Mouse (Mus musculus): ENCODE data around the gene Gria1. TPM values are rescaled to one million over a fixed set of nuclear protein-coding genes. Genes with fewer than 3 reads are reported as not detected.

Gria1 gene
- polyA plus RNA-seq (2014; fragmentation: Nextera tagmentation; extraction: Ambion mirVana) = 2.5 and 3.7 TPM in 2 replicates

DNA sequence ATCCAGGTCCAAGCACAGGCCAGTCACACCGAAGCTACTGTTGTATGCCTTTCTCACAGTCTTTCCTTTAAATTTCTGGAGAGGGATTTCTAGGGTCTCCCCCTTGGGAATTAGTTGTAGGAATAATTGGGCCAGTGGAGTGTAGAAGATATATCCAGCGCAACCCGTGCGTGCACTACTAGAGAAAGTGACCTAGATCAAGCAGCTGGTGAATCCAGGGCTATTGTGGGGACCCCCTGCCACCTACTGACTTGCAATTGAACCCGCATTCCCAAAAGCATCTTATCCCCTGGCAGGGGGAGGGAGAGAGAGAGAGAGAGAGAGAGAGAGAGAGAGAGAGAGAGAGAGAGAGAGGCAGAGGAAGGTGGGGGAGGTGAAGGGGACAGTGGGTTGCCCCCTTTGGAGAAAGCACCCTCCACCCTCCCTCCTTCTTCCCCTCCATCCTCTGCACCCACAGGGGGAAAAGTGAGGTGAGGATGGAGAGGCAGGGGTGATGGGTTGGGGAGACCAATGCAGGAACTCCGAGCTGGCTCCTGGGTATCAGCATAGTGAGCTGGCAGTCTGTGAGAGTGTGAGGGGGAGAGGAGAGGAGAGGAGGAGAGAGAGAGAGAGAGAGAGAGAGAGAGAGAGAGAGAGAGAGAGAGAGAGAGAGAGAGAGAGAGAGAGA, at the start of gene Gria1:
Gria1 (plus strand) TSS at position 364 of the 667 bp plus-strand sequence.
- Histone ChIP-seq H3K4me1 (ENCODE audit: control insufficient read depth, insufficient read depth, low read length) (peaks cover 3% of the 10 kb centered on the region; the same call in 1 of the 2 replicates), H3K4me3 (ENCODE audit: low read depth, low read length) (peak within 1 kb of the TSS; percentile 31), H3K27ac (replicated peaks; ENCODE audit: low read depth, low read length) (no peak within 1 kb of the TSS), H3K9me3 (ENCODE audit: control insufficient read depth, low read length) (no peaks in the 10 kb centered on the region), H3K36me3 (ENCODE audit: control insufficient read depth, insufficient read depth, low read length) (no peaks in the 10 kb centered on the region), H3K9ac (ENCODE audit: low read depth, low read length) (peak within 1 kb of the TSS; percentile 34; the same call in 1 of the 2 replicates), H3K4me2 (ENCODE audit: low read depth, low read length) (peak within 1 kb of the TSS; percentile 50), H3K27me3 (replicated peaks; ENCODE audit: control insufficient read depth, insufficient read depth, low read length) (peaks cover 10% of the 10 kb centered on the region; the same call in 1 of the 2 replicates)
- 30% methylated on average over 6 of the region's 6 CpGs for WGBS
- ATAC-seq (ENCODE audit: low read depth) (no peak), DNase-seq (ENCODE audit: low spot score) (no peak)

DNA sequence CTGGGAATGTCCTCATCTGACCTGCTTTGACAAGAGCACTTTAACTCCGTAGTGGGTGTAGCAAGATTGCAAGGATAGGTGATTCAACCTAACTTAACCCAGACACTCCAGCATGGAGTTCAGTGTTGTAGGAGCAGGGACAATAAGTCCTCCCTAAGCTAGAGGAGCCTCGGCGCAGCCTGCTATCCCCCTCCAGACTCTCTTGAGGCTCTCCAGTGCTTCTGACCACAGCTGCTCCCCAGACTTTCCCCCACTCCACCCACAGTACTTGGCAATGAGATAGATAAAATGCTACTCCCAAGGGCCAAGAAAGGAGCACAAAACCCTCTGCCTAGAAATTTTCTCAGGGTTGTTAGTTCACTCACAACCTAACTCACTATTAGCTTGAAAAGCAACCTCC, 49.4 kb upstream of the Gria1 start:
- H3K4me1 ChIP-seq (ENCODE audit: control insufficient read depth, insufficient read depth, low read length) = no peaks in the 10 kb centered on the region
- H3K27ac ChIP-seq (replicated peaks; ENCODE audit: low read depth, low read length) = no peak overlapping the region
- H3K36me3 ChIP-seq (ENCODE audit: control insufficient read depth, insufficient read depth, low read length) = no peaks in the 10 kb centered on the region
- H3K27me3 ChIP-seq (replicated peaks; ENCODE audit: control insufficient read depth, insufficient read depth, low read length) = no peaks in the 10 kb centered on the region
- DNase-seq (ENCODE audit: low spot score) = no peak
- H3K9ac ChIP-seq (ENCODE audit: low read depth, low read length) = no peak overlapping the region
- H3K4me2 ChIP-seq (ENCODE audit: low read depth, low read length) = no peak overlapping the region
- WGBS = 78% methylated on average over 3 of the region's 3 CpGs
- no peaks in the 10 kb centered on the region for H3K9me3 ChIP-seq (ENCODE audit: control insufficient read depth, low read length)
- no peak overlapping the region for H3K4me3 ChIP-seq (ENCODE audit: low read depth, low read length)
- no peak for ATAC-seq (ENCODE audit: low read depth)

DNA sequence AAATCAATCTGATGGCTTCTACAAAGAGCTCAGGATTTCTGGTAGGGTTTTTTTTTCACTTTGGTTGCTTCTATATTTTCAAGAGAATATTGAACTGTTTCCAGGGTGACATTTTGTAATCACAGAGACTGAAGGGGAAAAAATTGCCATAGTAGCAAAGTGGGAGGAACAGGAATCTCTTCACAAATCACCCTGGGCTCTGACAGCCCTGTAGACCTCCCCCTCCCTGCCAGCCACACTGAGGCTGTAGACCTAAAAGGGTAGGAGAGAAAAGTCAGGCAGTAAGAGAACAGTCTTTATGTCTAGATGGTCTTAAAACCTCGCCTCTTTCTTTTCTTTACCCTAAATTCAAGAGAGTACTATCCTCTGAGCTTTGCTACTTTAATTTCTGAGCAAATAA, 38.4 kb upstream of the Gria1 start:
- Histone ChIP-seq H3K27me3 (replicated peaks; ENCODE audit: control insufficient read depth, insufficient read depth, low read length) (no peaks in the 10 kb centered on the region), H3K36me3 (ENCODE audit: control insufficient read depth, insufficient read depth, low read length) (no peaks in the 10 kb centered on the region), H3K4me1 (ENCODE audit: control insufficient read depth, insufficient read depth, low read length) (no peaks in the 10 kb centered on the region), H3K9ac (ENCODE audit: low read depth, low read length) (no peak overlapping the region), H3K9me3 (ENCODE audit: control insufficient read depth, low read length) (no peaks in the 10 kb centered on the region), H3K4me3 (ENCODE audit: low read depth, low read length) (no peak overlapping the region), H3K27ac (replicated peaks; ENCODE audit: low read depth, low read length) (no peak overlapping the region), H3K4me2 (ENCODE audit: low read depth, low read length) (no peak overlapping the region)
- DNase-seq (ENCODE audit: low spot score) = no peak
- WGBS = 68% methylated on average over 1 of the region's 1 CpGs
- no peak for ATAC-seq (ENCODE audit: low read depth)

DNA sequence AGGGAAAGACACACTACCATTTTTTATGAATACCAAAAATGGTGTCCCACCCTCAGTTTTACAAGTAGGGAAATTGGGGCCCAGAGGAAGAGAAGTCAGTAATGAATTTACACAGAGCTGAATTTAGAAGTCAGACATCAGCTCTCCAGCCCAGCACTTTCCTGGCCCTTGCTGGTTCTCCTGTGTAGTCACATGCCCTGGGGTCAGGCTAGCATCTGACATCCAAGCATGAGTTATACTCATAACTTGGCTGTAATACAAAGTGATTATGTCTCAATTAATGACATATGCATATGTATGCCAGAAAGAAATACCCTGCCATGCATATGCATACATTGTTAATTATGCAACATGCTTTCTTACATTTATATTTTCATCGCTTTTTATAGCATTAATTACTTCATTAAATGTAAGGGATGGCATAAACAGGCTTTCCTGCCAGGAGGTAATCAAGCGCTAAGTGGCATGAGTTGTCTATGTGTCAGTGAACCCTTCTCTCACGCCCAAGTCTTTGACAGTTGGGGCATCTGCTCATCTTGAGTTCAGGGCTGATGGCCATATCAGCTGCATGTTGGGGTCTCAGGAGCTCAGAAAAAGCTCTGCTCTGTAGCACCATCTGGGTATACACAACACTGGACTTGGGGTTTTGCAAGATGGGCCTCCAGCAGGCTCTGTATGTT, 26.7 kb upstream of the Gria1 start:
- Histone ChIP-seq H3K9ac (ENCODE audit: low read depth, low read length) (no peak overlapping the region), H3K4me1 (ENCODE audit: control insufficient read depth, insufficient read depth, low read length) (no peaks in the 10 kb centered on the region), H3K4me2 (ENCODE audit: low read depth, low read length) (no peak overlapping the region), H3K36me3 (ENCODE audit: control insufficient read depth, insufficient read depth, low read length) (no peaks in the 10 kb centered on the region), H3K9me3 (ENCODE audit: control insufficient read depth, low read length) (no peaks in the 10 kb centered on the region), H3K27me3 (replicated peaks; ENCODE audit: control insufficient read depth, insufficient read depth, low read length) (no peaks in the 10 kb centered on the region), H3K4me3 (ENCODE audit: low read depth, low read length) (no peak overlapping the region), H3K27ac (replicated peaks; ENCODE audit: low read depth, low read length) (no peak overlapping the region)
- DNase-seq (ENCODE audit: low spot score) = no peak
- no peak for ATAC-seq (ENCODE audit: low read depth)
- 89% methylated on average over 3 of the region's 3 CpGs for WGBS

DNA sequence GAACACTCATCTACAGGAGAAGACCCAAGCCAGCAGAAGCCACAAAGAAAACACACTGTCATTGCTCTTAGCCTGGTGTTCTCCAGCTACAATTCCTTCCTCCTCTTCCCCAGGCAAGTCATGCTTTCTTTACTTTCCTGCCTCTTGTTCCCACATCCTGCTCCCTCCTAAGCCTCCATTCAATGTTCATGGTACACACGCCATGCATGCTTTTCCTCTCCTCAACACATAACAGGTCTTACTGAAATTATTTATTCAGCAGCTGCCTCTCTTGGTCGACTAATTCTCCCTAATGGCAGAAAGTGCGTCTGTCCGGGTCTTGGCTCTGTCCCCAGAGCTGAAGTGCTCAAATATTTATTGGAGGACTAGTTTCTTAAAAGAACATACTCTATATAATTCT, 25.7 kb upstream of the Gria1 start:
- 54% methylated on average over 4 of the region's 4 CpGs for WGBS
- no peak overlapping the region for H3K4me2 ChIP-seq (ENCODE audit: low read depth, low read length)
- H3K9ac ChIP-seq (ENCODE audit: low read depth, low read length) = no peak overlapping the region
- ATAC-seq (ENCODE audit: low read depth) = no peak
- H3K36me3 ChIP-seq (ENCODE audit: control insufficient read depth, insufficient read depth, low read length) = no peaks in the 10 kb centered on the region
- no peaks in the 10 kb centered on the region for H3K4me1 ChIP-seq (ENCODE audit: control insufficient read depth, insufficient read depth, low read length)
- no peak for DNase-seq (ENCODE audit: low spot score)
- no peak overlapping the region for H3K4me3 ChIP-seq (ENCODE audit: low read depth, low read length)
- H3K27me3 ChIP-seq (replicated peaks; ENCODE audit: control insufficient read depth, insufficient read depth, low read length) = no peaks in the 10 kb centered on the region
- H3K27ac ChIP-seq (replicated peaks; ENCODE audit: low read depth, low read length) = no peak overlapping the region
- no peaks in the 10 kb centered on the region for H3K9me3 ChIP-seq (ENCODE audit: control insufficient read depth, low read length)

DNA sequence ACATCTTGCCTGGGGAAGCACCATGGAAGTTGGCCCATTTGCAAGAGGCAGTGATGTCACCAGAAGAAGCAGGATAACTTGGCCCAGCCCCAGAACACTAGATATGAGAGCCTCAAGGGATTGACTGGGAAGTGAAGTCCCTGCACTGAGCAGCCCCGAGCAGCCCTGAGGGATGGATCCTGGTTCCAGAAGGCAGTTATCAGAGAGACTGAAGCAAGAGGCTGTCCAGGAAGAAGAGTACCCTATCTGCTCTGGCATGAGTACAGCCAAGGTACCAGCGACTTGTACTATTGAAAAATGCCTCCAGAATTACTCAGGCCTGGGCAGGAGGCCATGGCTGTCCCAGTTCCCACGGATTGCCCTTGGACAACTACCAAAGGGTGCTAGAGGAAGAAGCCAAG, 11.6 kb upstream of the Gria1 start:
- Histone ChIP-seq H3K9ac (ENCODE audit: low read depth, low read length) (no peak overlapping the region), H3K4me3 (ENCODE audit: low read depth, low read length) (no peak overlapping the region), H3K4me1 (ENCODE audit: control insufficient read depth, insufficient read depth, low read length) (no peaks in the 10 kb centered on the region), H3K27ac (replicated peaks; ENCODE audit: low read depth, low read length) (no peak overlapping the region), H3K27me3 (replicated peaks; ENCODE audit: control insufficient read depth, insufficient read depth, low read length) (no peaks in the 10 kb centered on the region), H3K36me3 (ENCODE audit: control insufficient read depth, insufficient read depth, low read length) (no peaks in the 10 kb centered on the region), H3K9me3 (ENCODE audit: control insufficient read depth, low read length) (no peaks in the 10 kb centered on the region), H3K4me2 (ENCODE audit: low read depth, low read length) (no peak overlapping the region)
- ATAC-seq (ENCODE audit: low read depth) = no peak
- 76% methylated on average over 3 of the region's 3 CpGs for WGBS
- no peak for DNase-seq (ENCODE audit: low spot score)

DNA sequence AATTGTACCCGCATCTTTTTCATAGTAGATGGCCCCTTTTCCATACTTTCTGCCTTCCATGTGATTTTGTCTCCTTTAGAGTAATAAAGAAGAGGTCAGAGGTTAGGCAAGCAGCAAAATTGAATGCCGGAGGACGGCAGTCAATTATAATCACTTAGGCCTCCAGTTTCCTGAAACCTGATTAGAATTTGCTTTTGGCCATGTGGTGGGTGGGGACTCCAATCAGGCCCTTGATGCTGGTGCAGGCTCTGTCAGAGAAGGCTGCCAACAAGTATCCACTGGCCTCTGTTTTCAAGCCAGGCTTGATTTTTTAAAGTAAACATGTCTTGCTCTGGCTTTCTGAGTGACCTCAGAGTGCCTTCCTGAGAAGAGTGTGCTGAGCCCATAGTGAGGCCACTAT, 6.6 kb upstream of the Gria1 start:
- 0 out of 2 replicates have a peak, but pooled peaks cover 4% of the 10 kb centered on the region for H3K27me3 ChIP-seq (replicated peaks; ENCODE audit: control insufficient read depth, insufficient read depth, low read length)
- H3K4me1 ChIP-seq (ENCODE audit: control insufficient read depth, insufficient read depth, low read length) = 0 out of 2 replicates have a peak, but pooled peaks cover 2% of the 10 kb centered on the region
- no peaks in the 10 kb centered on the region for H3K36me3 ChIP-seq (ENCODE audit: control insufficient read depth, insufficient read depth, low read length)
- H3K27ac ChIP-seq (replicated peaks; ENCODE audit: low read depth, low read length) = no peak overlapping the region
- ATAC-seq (ENCODE audit: low read depth) (no peak), DNase-seq (ENCODE audit: low spot score) (peak; percentile 30)
- no peak overlapping the region for H3K9ac ChIP-seq (ENCODE audit: low read depth, low read length)
- H3K4me2 ChIP-seq (ENCODE audit: low read depth, low read length) = no peak overlapping the region
- no peak overlapping the region for H3K4me3 ChIP-seq (ENCODE audit: low read depth, low read length)
- 31% methylated on average over 3 of the region's 3 CpGs for WGBS
- no peaks in the 10 kb centered on the region for H3K9me3 ChIP-seq (ENCODE audit: control insufficient read depth, low read length)

DNA sequence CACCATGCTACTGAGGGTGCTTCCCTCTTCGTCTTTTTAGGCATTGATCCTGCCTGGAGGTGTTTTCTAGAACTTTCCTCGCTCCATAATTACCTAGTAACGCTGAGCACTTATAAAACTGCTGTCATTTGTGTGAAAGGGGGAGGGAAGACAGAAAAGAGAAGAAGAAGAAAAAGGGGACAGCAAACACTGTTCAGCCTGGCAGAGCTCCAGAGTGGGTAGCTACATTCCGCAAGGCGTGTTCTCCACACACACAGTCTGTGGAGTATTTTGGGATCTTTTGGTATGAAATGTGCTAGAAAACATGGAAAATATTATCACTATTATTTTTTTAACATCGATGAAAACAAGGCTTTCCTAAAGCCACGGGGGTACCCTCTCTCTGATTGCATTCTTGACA, 5.8 kb upstream of the Gria1 start:
- Histone ChIP-seq H3K9me3 (ENCODE audit: control insufficient read depth, low read length) (no peaks in the 10 kb centered on the region), H3K4me3 (ENCODE audit: low read depth, low read length) (no peak overlapping the region), H3K9ac (ENCODE audit: low read depth, low read length) (no peak overlapping the region), H3K27ac (replicated peaks; ENCODE audit: low read depth, low read length) (no peak overlapping the region), H3K27me3 (replicated peaks; ENCODE audit: control insufficient read depth, insufficient read depth, low read length) (0 out of 2 replicates have a peak, but pooled peaks cover 4% of the 10 kb centered on the region), H3K36me3 (ENCODE audit: control insufficient read depth, insufficient read depth, low read length) (no peaks in the 10 kb centered on the region), H3K4me2 (ENCODE audit: low read depth, low read length) (no peak overlapping the region), H3K4me1 (ENCODE audit: control insufficient read depth, insufficient read depth, low read length) (0 out of 2 replicates have a peak, but pooled peaks cover 2% of the 10 kb centered on the region)
- no peak for ATAC-seq (ENCODE audit: low read depth)
- WGBS = 48% methylated on average over 7 of the region's 7 CpGs
- no peak for DNase-seq (ENCODE audit: low spot score)

Measured in embryonic facial prominence, embryonic 14.5 days (tissue).